Mouse (Mus musculus): ENCODE data around the gene Ptbp1.
A peak's percentile ranks its signal among the peaks of the same experiment; 100 is the strongest.

Gene Ptbp1

GRCm38 (mm10) chr10:79832786-79833181, 21.4 kb upstream of the Ptbp1 start:
- DNase-seq (ENCODE audit: inconsistent age in 2 of 2, low spot score in 1 of 2) = no peak

DNA sequence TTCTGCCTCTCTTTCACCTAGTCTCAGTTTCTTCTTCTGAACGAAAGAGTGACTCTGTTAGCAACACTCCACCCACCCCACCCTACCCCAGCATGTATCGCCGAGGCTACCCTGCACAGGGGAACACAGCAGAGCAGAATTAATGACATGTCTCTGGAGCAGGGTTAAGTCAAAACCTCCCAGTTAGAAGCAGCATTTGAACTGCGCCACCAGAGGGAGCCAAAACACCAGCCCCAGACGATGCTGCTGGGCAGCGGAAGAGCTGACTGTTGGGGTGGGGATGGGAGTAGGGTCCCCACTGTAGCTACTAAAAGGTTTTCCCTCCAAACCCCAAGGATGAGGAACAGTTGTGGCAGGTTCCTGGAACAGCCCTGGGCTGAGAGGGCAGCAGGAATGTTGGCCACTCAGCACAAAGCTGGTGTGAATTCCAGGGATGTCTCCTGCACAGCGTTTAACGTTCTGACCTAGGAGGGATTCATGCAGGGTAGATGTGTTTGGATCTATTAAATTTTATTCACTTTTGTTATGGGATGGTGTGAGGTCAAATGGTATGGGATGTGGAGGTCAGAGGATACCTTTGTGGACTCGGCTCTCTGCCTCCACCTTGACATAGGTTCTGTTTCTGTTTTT, 19.3 kb upstream of the Ptbp1 start:
- peak; percentile 72 to 91 for DNase-seq (ENCODE audit: inconsistent age in 2 of 2, low spot score in 1 of 2)

DNA sequence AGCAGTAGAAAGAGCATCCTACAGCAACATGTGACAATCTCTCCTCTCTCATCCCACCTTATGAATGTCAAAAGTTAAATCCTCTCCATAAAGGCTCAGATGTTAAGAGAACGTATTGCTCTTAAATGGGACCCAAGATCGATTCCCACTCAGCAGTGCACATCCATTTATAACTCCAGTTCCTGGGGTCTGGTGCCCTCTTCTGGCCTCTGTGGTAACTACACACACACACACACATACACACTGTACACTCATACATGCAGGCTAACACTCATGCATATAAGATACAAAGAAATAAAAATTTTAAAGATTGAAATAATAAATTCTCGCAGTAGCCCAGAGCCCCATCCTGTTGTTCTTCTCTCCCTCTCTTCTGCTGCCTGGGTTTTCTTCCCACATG, 17.3 kb upstream of the Ptbp1 start:
- DNase-seq (ENCODE audit: inconsistent age in 2 of 2, low spot score in 1 of 2) = no peak

DNA sequence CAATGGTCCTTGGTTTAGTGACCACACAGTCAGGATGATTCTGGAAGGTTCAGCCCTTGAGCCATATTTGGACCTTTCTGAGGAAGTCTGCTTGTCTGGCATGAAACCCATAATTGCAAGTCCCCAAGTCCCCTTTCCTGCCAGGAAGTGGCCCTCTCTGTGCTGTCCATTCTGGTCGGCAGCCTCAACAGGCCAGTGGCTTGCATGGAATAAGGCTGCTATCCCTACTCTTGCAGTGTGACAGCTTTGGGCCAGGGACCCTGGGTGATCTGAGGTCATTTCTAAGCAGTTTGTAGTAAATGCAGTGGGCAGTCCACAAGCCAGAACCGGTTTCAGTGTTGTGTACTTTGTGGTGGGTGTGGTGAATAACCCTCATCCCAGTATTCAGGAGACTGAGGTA, 16.1 kb upstream of the Ptbp1 start:
- DNase-seq (ENCODE audit: inconsistent age in 2 of 2, low spot score in 1 of 2) = no peak

DNA sequence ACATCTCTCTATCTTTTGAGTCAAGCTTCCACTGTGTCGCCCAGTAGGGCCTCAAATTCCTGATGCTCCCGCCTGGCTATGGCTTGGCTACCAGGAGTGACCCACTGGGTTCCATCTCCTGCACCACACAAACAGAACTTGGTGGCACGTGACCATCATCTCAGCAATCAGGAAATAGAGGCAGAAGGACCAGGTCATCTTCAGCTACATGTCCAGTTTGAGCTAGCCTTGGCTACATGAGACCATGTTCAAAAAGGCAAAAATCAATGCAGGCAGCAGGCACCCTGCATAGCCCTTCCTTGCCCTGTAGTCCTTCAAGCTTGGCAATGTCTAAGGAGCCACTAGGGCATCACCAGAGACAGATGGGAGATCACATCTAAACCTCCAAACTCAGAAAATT, 14.1 kb upstream of the Ptbp1 start:
- DNase-seq (ENCODE audit: inconsistent age in 2 of 2, low spot score in 1 of 2) = peak in 1 of 2 experiments; percentile 45

DNA sequence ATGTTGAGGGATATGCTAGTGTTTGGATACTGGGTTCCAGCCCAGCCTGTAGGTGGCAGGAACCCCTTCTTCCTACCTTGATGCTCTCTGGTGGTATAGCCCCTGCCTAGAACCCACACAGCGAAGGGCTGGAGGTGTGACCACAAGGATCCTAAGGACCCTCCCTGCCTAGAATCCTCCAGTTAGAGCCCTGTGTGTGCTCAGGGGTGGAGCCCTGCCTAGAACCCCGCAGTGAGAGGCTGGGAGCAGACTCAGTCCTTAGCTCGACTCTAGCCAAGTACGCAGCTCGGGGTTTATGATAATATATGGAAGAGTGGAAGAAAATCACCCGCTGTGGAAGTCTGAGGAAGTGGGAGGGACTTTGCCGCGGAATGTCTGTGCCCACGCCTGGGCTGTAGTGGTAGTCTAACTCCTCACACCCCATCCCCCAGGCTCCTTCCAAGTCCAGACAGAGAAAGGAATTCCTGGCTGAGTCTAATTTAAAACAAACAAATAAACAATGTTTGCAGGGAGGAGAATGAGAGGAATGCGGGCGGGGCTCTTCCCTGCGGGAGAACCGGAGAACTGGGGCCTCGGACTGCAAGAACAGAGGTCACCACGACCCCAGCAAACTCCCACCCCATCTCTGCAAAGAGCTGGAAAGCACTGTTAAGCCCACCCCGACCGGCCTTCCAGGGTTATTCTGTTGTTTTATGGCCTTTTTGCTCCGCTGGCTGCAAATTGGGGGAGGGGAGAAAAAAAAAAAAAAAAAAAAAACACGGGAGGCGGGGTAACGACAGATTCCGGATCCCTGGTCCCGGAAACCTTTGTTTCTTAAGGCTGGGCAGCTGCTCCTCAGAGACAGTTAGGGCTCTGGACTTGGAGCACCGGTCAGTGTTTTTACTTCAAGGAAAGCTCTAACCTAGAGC, 13.3 kb upstream of the Ptbp1 start:
- DNase-seq (ENCODE audit: inconsistent age in 2 of 2, low spot score in 1 of 2) = peak; percentile 69 to 85

DNA sequence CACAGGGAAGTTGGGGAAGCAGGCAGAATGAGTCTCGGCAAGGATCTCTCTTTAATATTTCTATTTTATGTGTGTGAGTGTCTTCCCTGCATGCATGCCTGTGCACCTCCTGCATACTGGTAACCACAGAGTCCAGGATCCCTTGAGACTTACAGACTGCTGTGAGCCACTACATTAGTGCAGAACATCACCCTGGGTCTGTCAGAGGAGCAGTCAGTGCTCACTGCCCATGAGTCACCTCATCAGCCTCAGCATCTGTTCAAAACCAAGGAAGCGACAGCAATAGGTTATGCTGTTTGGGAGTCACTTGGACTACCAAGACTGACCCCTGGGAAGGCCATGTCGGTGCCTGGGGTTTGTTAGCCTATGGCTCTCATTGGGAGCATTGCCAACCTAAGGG, 11.9 kb upstream of the Ptbp1 start:
- no peak for DNase-seq (ENCODE audit: inconsistent age in 2 of 2, low spot score in 1 of 2)

- peak in 1 of 2 experiments; percentile 76 for DNase-seq (ENCODE audit: inconsistent age in 2 of 2, low spot score in 1 of 2)
Observed at GRCm38 (mm10) chr10:79843476-79843875, 10.8 kb upstream of the Ptbp1 start.

GRCm38 (mm10) chr10:79846553-79846952, 7.7 kb upstream of the Ptbp1 start:
- no peak for DNase-seq (ENCODE audit: inconsistent age in 2 of 2, low spot score in 1 of 2)

DNA sequence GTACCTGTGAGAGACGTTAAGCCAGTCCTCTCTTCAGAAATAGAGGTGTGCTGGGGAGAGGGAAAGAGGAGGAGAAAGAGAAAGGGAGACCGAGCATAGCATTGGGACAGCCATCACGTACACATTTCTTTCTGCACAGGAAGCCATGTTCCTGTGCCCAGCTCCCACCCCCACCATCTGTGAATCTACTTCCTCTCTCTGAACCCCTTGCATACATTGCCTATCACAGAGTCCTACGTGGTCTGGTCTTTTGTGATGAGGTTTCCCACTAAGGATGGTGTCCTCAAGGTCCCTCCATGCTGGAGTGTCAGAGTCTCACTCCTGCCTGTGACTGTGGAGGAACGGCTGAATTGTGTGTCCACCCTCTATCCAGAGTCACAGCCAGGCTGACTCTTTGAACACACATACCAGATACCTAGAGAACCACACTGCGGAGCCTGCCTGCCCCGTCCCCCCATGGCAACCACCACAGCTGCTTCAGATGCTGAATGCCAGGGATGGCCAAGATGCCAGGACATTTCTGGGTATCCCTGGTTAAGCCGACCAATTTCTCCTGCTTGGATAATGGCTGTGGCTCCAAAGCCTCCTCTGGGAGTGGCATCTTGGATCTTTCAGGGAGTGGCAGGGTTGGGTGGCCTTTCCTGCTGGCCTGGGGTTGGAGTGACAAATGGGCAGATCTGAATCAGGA, 4.1 kb upstream of the Ptbp1 start:
- no peak for DNase-seq (ENCODE audit: inconsistent age in 2 of 2, low spot score in 1 of 2)

DNA sequence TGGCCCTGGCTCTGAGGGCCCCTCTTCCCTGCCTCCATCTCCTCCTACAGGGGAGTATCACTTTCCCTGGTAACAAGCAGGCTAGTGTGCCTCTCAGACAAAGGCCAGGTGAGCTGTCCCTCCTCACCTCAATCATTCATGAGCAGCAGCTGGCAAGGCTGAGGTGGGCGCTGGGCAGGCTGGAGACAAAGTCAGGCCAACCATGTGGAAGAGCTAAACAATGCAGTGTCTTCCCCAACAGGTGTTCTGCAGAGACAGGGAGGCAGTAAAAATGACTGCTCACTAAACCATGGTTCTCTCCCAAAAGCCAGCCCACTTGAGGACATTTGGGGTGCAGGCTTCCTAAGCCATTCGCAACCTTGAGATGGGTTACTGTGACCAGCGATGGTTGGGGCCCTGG, 2.6 kb upstream of the Ptbp1 start:
- DNase-seq (ENCODE audit: inconsistent age in 2 of 2, low spot score in 1 of 2) = no peak

DNA sequence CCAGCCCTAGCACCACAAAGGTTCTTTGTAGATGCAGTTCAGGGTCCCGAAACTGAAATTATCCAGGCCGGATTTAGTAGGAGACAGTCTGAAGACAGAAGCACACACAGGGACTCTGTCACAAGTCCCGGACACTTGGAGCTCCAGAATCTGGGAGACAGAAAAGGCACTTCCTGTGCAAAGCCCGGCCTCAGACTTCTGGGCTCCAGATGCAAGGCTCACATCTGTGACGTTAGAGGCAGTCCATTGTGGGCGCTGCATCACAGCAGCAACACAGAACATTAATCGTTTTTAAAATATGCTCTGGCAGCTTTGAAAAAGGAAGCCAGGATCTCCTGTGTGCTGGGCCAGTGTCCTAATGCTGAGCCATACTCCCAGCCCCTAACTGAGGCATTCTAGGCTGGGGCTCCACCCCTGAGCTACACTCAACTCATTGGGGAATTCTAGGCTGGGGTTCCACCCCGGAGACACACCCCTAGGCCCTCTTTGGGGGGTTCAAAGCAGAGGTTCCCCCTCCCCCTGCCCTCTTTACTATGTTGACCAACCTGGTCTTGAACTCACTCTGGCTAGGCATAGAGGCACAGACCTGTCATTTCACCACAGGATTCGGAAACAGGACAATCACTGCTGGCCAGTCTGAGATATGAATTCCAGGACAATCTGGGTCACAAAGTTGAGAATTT, 2.0 kb upstream of the Ptbp1 start:
- peak; percentile 62 to 75 for DNase-seq (ENCODE audit: inconsistent age in 2 of 2, low spot score in 1 of 2)

DNA sequence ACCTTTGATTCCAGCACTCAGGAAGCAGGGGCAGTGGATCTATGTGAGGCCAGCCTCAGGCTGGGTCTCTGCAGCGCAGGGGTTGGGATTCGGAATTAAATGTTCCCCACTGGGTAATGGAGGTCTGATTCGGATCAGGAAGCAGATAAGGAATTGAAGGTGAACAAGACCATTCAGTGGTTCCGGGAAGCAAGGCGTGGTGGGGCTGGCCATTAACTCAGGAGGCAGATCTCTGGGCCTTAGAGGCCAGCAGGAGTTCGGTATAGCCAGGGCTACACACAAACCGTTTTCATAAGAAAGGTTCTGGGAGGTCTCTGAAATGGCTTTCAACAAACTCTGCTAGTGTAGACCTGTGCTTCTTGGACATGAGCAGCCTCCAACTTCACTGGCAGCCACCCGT, 1.4 kb upstream of the Ptbp1 start:
- no peak for DNase-seq (ENCODE audit: inconsistent age in 2 of 2, low spot score in 1 of 2)

DNA sequence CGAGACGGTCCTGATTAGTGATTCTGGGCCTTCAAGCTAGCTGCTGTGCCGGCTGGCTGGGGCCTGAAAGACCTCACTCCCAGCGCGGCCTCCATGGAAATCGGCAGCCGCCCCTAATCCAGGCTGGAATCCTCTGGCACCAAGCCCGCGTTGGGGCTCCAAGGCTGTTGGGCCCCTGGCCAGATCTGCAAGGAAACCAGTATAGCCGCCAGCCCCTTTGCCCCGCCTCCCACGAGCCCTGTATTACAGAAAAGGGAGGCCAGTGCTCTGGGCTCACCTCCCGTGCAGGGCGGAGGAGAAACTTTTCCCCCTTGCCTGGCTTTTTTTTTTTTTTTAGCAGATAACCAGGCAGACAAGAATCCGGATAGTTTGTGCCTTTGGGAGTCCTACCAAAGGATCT, 835 bp upstream of the Ptbp1 start:
- peak; percentile 95 to 98 for DNase-seq (ENCODE audit: inconsistent age in 2 of 2, low spot score in 1 of 2)

GRCm38 (mm10) chr10:79854801-79855541, 744 bp downstream of the Ptbp1 start:
- DNase-seq (ENCODE audit: inconsistent age in 2 of 2, low spot score in 1 of 2) = peak; percentile 83 to 93

GRCm38 (mm10) chr10:79855558-79856184, 1.4 kb downstream of the Ptbp1 start:
- DNase-seq (ENCODE audit: inconsistent age in 2 of 2, low spot score in 1 of 2) = peak; percentile 67 to 79

DNA sequence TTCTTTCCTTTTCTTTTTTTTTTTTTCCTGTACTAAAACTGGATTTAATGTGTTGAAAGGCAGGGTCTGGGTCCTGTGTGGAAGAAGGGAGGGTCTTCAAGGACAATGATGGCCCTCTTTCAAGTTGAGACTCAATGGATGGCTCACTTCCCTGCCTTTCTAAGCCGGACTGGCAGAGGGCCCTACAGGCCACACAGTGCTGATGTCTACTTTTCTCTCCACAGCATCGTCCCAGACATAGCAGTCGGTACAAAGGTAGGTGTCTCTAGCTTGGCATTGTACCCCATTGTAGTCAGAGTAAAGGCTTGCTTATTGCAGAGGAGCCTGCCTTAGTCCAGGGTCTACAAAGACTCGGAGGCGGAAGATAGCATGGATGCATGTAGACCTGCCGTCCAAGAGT, 2.1 kb downstream of the Ptbp1 start:
- peak in 1 of 2 experiments; percentile 59 for DNase-seq (ENCODE audit: inconsistent age in 2 of 2, low spot score in 1 of 2)

- peak in 1 of 2 experiments; percentile 58 for DNase-seq (ENCODE audit: inconsistent age in 2 of 2, low spot score in 1 of 2)
Observed at GRCm38 (mm10) chr10:79856704-79857451, 2.7 kb downstream of the Ptbp1 start.

DNA sequence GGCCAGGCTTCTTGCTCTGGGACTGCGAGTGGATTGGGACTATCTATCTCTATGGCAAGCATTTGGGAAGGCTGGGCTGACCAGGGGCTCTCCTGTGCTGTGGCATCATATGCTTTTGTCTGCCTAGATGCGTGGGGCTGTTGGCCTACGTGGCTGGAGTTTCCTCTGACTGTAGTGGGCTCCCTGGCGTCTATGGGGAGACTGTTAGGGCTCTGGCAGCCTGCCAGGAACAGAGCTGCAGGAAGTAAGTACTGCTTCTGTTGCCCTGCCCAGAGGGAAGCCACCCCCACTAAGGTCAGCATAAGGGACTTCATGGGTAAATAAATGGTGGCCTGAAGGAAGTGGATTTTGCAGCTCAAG, 3.2 kb downstream of the Ptbp1 start:
- DNase-seq (ENCODE audit: inconsistent age in 2 of 2, low spot score in 1 of 2) = peak; percentile 75 to 87
